Mouse (Mus musculus): ENCODE results near the gene Vmn2r1. TPM values are rescaled to one million over a fixed set of nuclear protein-coding genes. Genes with fewer than 3 reads are reported as not detected.

Vmn2r1 gene
- polyA plus RNA-seq (2015; fragmentation: Illumina TruSeq; extraction: RNeasy Lipid Tissue Mini Kit (QIAGEN cat#74804); ENCODE audit: insufficient read depth, low read depth, low replicate concordance), result not detected

DNA sequence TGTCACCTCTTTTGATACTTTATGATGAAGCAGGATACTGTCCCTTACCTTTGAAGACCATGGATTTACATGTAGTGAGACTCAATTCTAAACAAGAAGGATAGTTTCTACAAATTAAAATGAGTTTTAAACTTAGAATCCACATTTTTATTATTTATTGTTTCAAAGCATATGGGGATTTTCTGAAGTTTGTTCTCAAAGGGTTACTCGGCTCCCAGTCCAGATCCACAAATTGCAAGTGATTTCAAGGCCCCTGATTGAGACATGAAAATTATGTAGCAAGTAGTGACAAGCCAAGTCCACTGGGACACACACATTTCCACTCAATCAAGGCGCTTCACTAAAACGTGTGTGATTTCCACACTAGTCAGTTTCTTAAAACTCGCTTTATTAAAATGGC, at the start of gene Vmn2r1:
Gene Vmn2r1 (plus strand): TSS at position 301 of the 400 bp plus-strand sequence.

DNA sequence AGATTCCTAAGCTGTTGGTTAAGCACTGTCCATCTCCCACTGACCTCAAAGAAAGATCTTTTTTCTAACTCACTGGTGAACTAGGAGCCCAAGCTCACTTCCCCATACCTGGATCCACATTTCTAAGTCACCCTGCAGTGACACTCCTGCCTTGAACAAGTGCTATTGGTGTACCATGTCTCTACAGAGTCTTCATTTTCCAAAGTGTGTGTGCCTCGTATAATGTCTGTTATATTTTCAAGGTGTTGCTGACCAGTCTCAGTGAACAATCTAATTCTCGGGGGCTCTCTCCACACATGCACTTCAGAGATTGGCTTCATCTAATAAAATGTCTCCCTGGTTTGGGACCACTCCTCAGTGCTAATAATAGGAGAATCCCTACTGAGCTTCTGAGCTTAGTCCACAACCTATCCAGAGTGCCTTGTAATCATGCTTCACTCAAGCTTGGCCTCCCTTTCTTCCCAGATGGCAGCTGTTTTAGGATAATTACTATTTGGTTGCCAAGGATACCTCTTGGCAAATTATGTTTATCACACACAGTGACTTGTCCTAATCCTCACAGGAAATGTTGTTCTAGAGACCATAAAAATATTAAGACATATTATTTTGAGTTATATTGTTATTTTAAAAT, 60.6 kb downstream of the Vmn2r1 start, which contains the start of gene Vmn2r2:
Gene Vmn2r2 (minus strand): TSS at position 51 of the 631 bp plus-strand sequence.

Other genes with a start within 250 kb of the Vmn2r1 start
- gene Plch1, start 182.1 kb upstream of the Vmn2r1 start, polyA plus RNA-seq (2015; fragmentation: Illumina TruSeq; extraction: RNeasy Lipid Tissue Mini Kit (QIAGEN cat#74804); ENCODE audit: insufficient read depth, low read depth, low replicate concordance), result 1.3 TPM
- 1.3 TPM for gene E130311K13Rik, start 152.1 kb upstream of the Vmn2r1 start, polyA plus RNA-seq (2015; fragmentation: Illumina TruSeq; extraction: RNeasy Lipid Tissue Mini Kit (QIAGEN cat#74804); ENCODE audit: insufficient read depth, low read depth, low replicate concordance)
- gene Slc33a1, start 116.8 kb upstream of the Vmn2r1 start, polyA plus RNA-seq (2015; fragmentation: Illumina TruSeq; extraction: RNeasy Lipid Tissue Mini Kit (QIAGEN cat#74804); ENCODE audit: insufficient read depth, low read depth, low replicate concordance), result 8.0 TPM
- gene Gmps, start 105.4 kb upstream of the Vmn2r1 start, polyA plus RNA-seq (2015; fragmentation: Illumina TruSeq; extraction: RNeasy Lipid Tissue Mini Kit (QIAGEN cat#74804); ENCODE audit: insufficient read depth, low read depth, low replicate concordance), result 3.2 TPM
- not detected for gene Vmn2r2, start 60.4 kb downstream of the Vmn2r1 start, polyA plus RNA-seq (2015; fragmentation: Illumina TruSeq; extraction: RNeasy Lipid Tissue Mini Kit (QIAGEN cat#74804); ENCODE audit: insufficient read depth, low read depth, low replicate concordance)
- gene Vmn2r3, start 208.2 kb downstream of the Vmn2r1 start, polyA plus RNA-seq (2015; fragmentation: Illumina TruSeq; extraction: RNeasy Lipid Tissue Mini Kit (QIAGEN cat#74804); ENCODE audit: insufficient read depth, low read depth, low replicate concordance), result not detected